Mouse (Mus musculus) C2C12 (cell line): ENCODE data around the gene Olfr620. TPM values are rescaled to one million over a fixed set of nuclear protein-coding genes. Genes with fewer than 3 reads are reported as not detected.

Experiments used
- H3K27me3 ChIP-seq: one replicate; pipeline ENCODE4 v1.6.1; 2011; ENCODE audit not compliant: control insufficient read depth, insufficient read depth, insufficient read length
- H3K36me3 ChIP-seq: one replicate; pipeline ENCODE4 v1.6.1; 2011; ENCODE audit not compliant: control insufficient read depth, insufficient read depth
- H3K4me3 ChIP-seq: one replicate; pipeline ENCODE4 v1.5.1; 2011; ENCODE audit warnings: mild to moderate bottlenecking, control low read depth; ENCODE audit not compliant: poor library complexity, insufficient read depth, severe bottlenecking
- H3K79me2 ChIP-seq: one replicate; pipeline ENCODE4 v1.6.1; 2011; ENCODE audit not compliant: control insufficient read depth, insufficient read depth
- H3K79me3 ChIP-seq: one replicate; pipeline ENCODE4 v1.6.1; 2011; ENCODE audit warnings: low read depth, control low read depth
- H3ac ChIP-seq: one replicate; pipeline ENCODE3; 2011; ENCODE audit warnings: low read depth; ENCODE audit not compliant: control insufficient read depth, insufficient read length
- CEBPB ChIP-seq: IDR thresholded peaks from one replicate; pipeline ENCODE4 v1.6.1; 2011; ENCODE audit warnings: low read depth, mild to moderate bottlenecking, control low read depth, moderate library complexity
- CTCF ChIP-seq: IDR thresholded peaks from one replicate; pipeline ENCODE4 v1.5.1; 2011; ENCODE audit not compliant: control insufficient read depth, insufficient read depth, insufficient read length
- FOSL1 ChIP-seq: IDR thresholded peaks from one replicate; pipeline ENCODE4 v1.8.0; 2011; ENCODE audit warnings: mild to moderate bottlenecking, low read length; ENCODE audit not compliant: poor library complexity, insufficient read depth, severe bottlenecking
- MAX ChIP-seq: IDR thresholded peaks from one replicate; pipeline ENCODE4 v1.6.1; 2011; ENCODE audit warnings: mild to moderate bottlenecking, control low read depth
- MYOD1 ChIP-seq: IDR thresholded peaks from one replicate; pipeline ENCODE4 v1.6.1; 2011; ENCODE audit warnings: low read depth; ENCODE audit not compliant: control insufficient read depth, insufficient read length
- MYOG ChIP-seq: IDR thresholded peaks from one replicate; pipeline ENCODE4 v1.6.1; 2011; ENCODE audit not compliant: control insufficient read depth, insufficient read length; ENCODE audit errors: extremely low read depth
- USF1 ChIP-seq: IDR thresholded peaks from one replicate; pipeline ENCODE4 v1.6.1; 2011; ENCODE audit warnings: low read depth, mild to moderate bottlenecking, control low read depth, moderate library complexity
- long read RNA-seq, 2 experiments: library from polyadenylated mRNA; unstranded; transcript quantifications; one replicate each; pipeline ENCODE4 v2.0.0; 2019 to 2020
- polyA plus RNA-seq: library from polyadenylated mRNA; unstranded; fragments of >200 nt; fragmentation: generic; extraction: Trizol; gene quantifications from one replicate; pipeline ENCODE4 v1.2.1, GENCODE M21; 2012; ENCODE audit warnings: missing spikeins

Olfr620 gene
- polyA plus RNA-seq = not detected
- long read RNA-seq, experiment 1 = 0 reads
- long read RNA-seq, experiment 2 = 0 reads

- H3K79me3 ChIP-seq = no peaks in the 10 kb centered on the region
- H3ac ChIP-seq = no peak within 1 kb of the TSS
- H3K27me3 ChIP-seq = no peaks in the 10 kb centered on the region
- no peak for TF ChIP-seq MYOD1
- TF ChIP-seq CEBPB = no peak
- TF ChIP-seq MYOG = no peak
- no peak for TF ChIP-seq MAX
- TF ChIP-seq FOSL1 = no peak
- TF ChIP-seq CTCF = no peak
- no peak for TF ChIP-seq USF1
- H3K36me3 ChIP-seq = no peaks in the 10 kb centered on the region
- H3K79me2 ChIP-seq = no peaks in the 10 kb centered on the region
- no peak within 1 kb of the TSS for H3K4me3 ChIP-seq
These were observed at the start of gene Olfr620 for GRCm38 (mm10) chr7:103612434-103612833. Gene Olfr620 (minus strand): TSS chr7:103612534.

GRCm38 (mm10) chr7:103644070-103644469, 31.7 kb upstream of the Olfr620 start:
- TF ChIP-seq USF1 (no peak), FOSL1 (no peak), CEBPB (no peak), MYOD1 (no peak), MYOG (no peak), CTCF (no peak), MAX (no peak)
- Histone ChIP-seq H3K4me3 (no peak overlapping the region), H3K27me3 (no peaks in the 10 kb centered on the region), H3ac (no peak overlapping the region), H3K36me3 (no peaks in the 10 kb centered on the region), H3K79me3 (no peaks in the 10 kb centered on the region), H3K79me2 (no peaks in the 10 kb centered on the region)

- TF ChIP-seq CEBPB = no peak
- no peak for TF ChIP-seq FOSL1
- TF ChIP-seq CTCF = no peak
- TF ChIP-seq MAX = no peak
- TF ChIP-seq USF1 = no peak
- TF ChIP-seq MYOG = no peak
- no peak for TF ChIP-seq MYOD1
- Histone ChIP-seq H3K79me3 (no peaks in the 10 kb centered on the region), H3K36me3 (no peaks in the 10 kb centered on the region), H3K4me3 (no peak within 1 kb of the TSS), H3K79me2 (no peaks in the 10 kb centered on the region), H3K27me3 (no peaks in the 10 kb centered on the region), H3ac (no peak within 1 kb of the TSS)
These were observed 30.3 kb upstream of the Olfr620 start, which contains the start of gene Olfr622 for GRCm38 (mm10) chr7:103642602-103643001. Gene Olfr622 (minus strand): TSS chr7:103642702.

- no peak for TF ChIP-seq USF1
- H3K36me3 ChIP-seq = no peaks in the 10 kb centered on the region
- H3K79me3 ChIP-seq = no peaks in the 10 kb centered on the region
These were observed 24.5 kb upstream of the Olfr620 start for GRCm38 (mm10) chr7:103636795-103637194.

GRCm38 (mm10) chr7:103607425-103607824, 4.9 kb downstream of the Olfr620 start:
- H3K79me3 ChIP-seq = no peaks in the 10 kb centered on the region
- H3K27me3 ChIP-seq = no peaks in the 10 kb centered on the region
- TF ChIP-seq MYOG (no peak), CEBPB (no peak), USF1 (no peak), MAX (no peak), MYOD1 (no peak), CTCF (no peak), FOSL1 (no peak)
- H3K4me3 ChIP-seq = no peak overlapping the region
- H3K79me2 ChIP-seq = no peaks in the 10 kb centered on the region
- H3K36me3 ChIP-seq = no peaks in the 10 kb centered on the region
- H3ac ChIP-seq = no peak overlapping the region

More at GRCm38 (mm10) chr7:103636795-103637194, 24.5 kb upstream of the Olfr620 start:
- no peak overlapping the region for H3ac ChIP-seq
- H3K27me3 ChIP-seq = no peaks in the 10 kb centered on the region
- no peak overlapping the region for H3K4me3 ChIP-seq
- no peaks in the 10 kb centered on the region for H3K79me2 ChIP-seq

- Histone ChIP-seq H3K79me2 (no peaks in the 10 kb centered on the region), H3K4me3 (no peak within 1 kb of the TSS), H3K79me3 (no peaks in the 10 kb centered on the region), H3ac (no peak within 1 kb of the TSS), H3K27me3 (no peaks in the 10 kb centered on the region), H3K36me3 (no peaks in the 10 kb centered on the region)
- TF ChIP-seq MAX (no peak), FOSL1 (no peak), USF1 (no peak), MYOG (no peak), CEBPB (no peak), CTCF (no peak), MYOD1 (no peak)
These were observed 12.1 kb downstream of the Olfr620 start, which contains the start of gene Olfr619 for GRCm38 (mm10) chr7:103600275-103600674. Gene Olfr619 (plus strand): TSS chr7:103600575.

- Histone ChIP-seq H3K4me3 (no peak within 1 kb of the TSS), H3K27me3 (no peaks in the 10 kb centered on the region), H3K79me3 (no peaks in the 10 kb centered on the region), H3K79me2 (no peaks in the 10 kb centered on the region), H3ac (no peak within 1 kb of the TSS), H3K36me3 (no peaks in the 10 kb centered on the region)
- TF ChIP-seq FOSL1 (no peak), MYOG (no peak), USF1 (no peak), MYOD1 (no peak), MAX (no peak)
These were observed 22.5 kb downstream of the Olfr620 start, which contains the start of gene Olfr618 for GRCm38 (mm10) chr7:103589803-103590202. Gene Olfr618 (plus strand): TSS chr7:103590103.
